Mouse (Mus musculus) embryonic facial prominence, embryonic 12.5 days (tissue): ENCODE measurements around the gene Gm10096. TPM values are rescaled to one million over a fixed set of nuclear protein-coding genes. Genes with fewer than 3 reads are reported as not detected.
"Not testable (repeated sequence)": the region's sequence is repeated elsewhere in the genome, so short reads cannot be mapped to it uniquely, and the experiment has no call there.

Experiments used
- ATAC-seq: fragments of 200-750 bp; cut with Nextera tagmentation; 2 replicates; pipeline ENCODE4 v1.8.0; 2017; ENCODE audit not compliant: insufficient number of reproducible peaks, insufficient read depth, low FRiP score, low TSS enrichment
- H3K27ac ChIP-seq: fragments of 300-500 bp; sonication (generic); 2 replicates; pipeline ENCODE4 v1.5.1; 2016; ENCODE audit warnings: mild to moderate bottlenecking
- H3K27me3 ChIP-seq: fragments of 300-500 bp; sonication (generic); 2 replicates; pipeline ENCODE4 v1.6.1; 2016; ENCODE audit warnings: mild to moderate bottlenecking, moderate library complexity
- H3K36me3 ChIP-seq: fragments of 300-500 bp; sonication (generic); 2 replicates; pipeline ENCODE4 v1.6.1; 2016; ENCODE audit warnings: mild to moderate bottlenecking
- H3K4me1 ChIP-seq: fragments of 300-500 bp; sonication (generic); 2 replicates; pipeline ENCODE4 v1.6.1; 2016
- H3K4me2 ChIP-seq: fragments of 300-500 bp; sonication (generic); replicated peaks from 2 replicates; pipeline ENCODE4 v1.6.1; 2016; ENCODE audit warnings: mild to moderate bottlenecking, moderate library complexity
- H3K4me3 ChIP-seq: fragments of 300-500 bp; sonication (generic); 2 replicates; pipeline ENCODE4 v1.5.1; 2016; ENCODE audit warnings: mild to moderate bottlenecking
- H3K9ac ChIP-seq: fragments of 300-500 bp; sonication (generic); 2 replicates; pipeline ENCODE4 v1.6.1; 2016; ENCODE audit warnings: mild to moderate bottlenecking, moderate library complexity
- H3K9me3 ChIP-seq: fragments of 300-500 bp; sonication (generic); 2 replicates; pipeline ENCODE4 v1.6.1; 2016; ENCODE audit warnings: mild to moderate bottlenecking, moderate library complexity
- WGBS: fragments of 180-500 bp; shearing (Covaris S2); methylation state at CpG from one replicate; pipeline ENCODE4 v1.1.7; 2016; 5-methylcytosine and 5-hydroxymethylcytosine counted together
- polyA plus RNA-seq: library from polyadenylated mRNA; unstranded; fragments of >200 nt; fragmentation: Nextera tagmentation; extraction: Ambion mirVana; gene quantifications from 2 replicates; pipeline ENCODE4 v1.2.1, GENCODE M21; 2016

Gene Gm10096
- not detected in 2 replicates for polyA plus RNA-seq

DNA sequence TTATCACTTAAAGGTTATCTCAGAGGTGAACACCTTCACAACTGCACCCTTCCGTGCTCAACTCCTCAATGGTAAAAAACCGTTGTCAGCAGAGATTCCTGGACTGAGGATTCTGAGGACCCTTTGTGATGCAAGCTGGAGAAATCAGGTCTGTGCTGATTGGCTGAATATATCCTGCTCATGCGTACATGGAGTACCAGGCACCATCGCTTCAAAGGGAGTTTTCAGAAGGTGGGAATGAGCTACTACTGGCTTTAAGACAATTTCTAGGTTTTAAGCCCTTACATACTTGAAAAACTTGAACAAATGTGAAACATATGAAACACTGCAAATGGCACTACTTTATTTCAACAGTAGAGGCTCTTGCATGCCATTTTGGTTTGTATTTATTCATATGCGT, at the start of gene Gm10096:
TSS of gene Gm10096 (minus strand) at position 101 of the 400 bp plus-strand sequence.
- whole genome bisulfite sequencing: no CpG with 5 or more reads among the region's 5 CpGs
- not testable (repeated sequence) for H3K4me3 ChIP-seq, H3K27me3 ChIP-seq, H3K36me3 ChIP-seq, H3K9me3 ChIP-seq, H3K9ac ChIP-seq, H3K27ac ChIP-seq, H3K4me2 ChIP-seq, H3K4me1 ChIP-seq, ATAC-seq
